17 mouse cellular contexts compared by ENCODE assay signal in genomic region chr5:50033660-50034059, GRCm38 (mm10). TPM values are rescaled to one million over a fixed set of nuclear protein-coding genes. Genes with fewer than 3 reads are reported as not detected.
DNase-seq lines count a peak whose midpoint lies in the region; ATAC-seq and TF ChIP-seq lines count a peak whose summit lies in the region.
"Had no signal": no experiment of that assay in that cellular context is flagged by ENCODE, and none has a peak within 500 bp of the region (broad histone marks: within the 10 kb centered on the region; RNA-seq: fewer than 3 reads in every experiment).

No protein-coding gene starts in this region.

- no peak for TF ChIP-seq CTCF in C2C12 (IDR thresholded peaks at IDR 0.05; ENCODE audit: control insufficient read depth, insufficient read depth, insufficient read length)
- no peak for TF ChIP-seq CTCF in embryonic fibroblast, embryonic 13.5 days (IDR thresholded peaks at IDR 0.05; ENCODE audit: borderline replicate concordance, insufficient read depth, low read length)
- no peak for TF ChIP-seq CTCF in hindbrain, postnatal 0 days (IDR thresholded peaks at IDR 0.05; ENCODE audit: low read depth)

- peak overlapping the region; percentile 64 to 83 for H3K27ac ChIP-seq in heart, embryonic 14.5 days (replicated peaks in 1 of 2; ENCODE audit: control insufficient read depth in 1 of 2, insufficient read depth in 1 of 2, low read depth in 2 of 2, low read length in 2 of 2)
- H3K27ac ChIP-seq in kidney, embryonic 15.5 days: peak overlapping the region; percentile 85
- H3K27ac ChIP-seq in embryonic fibroblast, embryonic 13.5 days (ENCODE audit: insufficient read depth, low read length): peak overlapping the region; percentile 83
- H3K27ac ChIP-seq in hindbrain, postnatal 0 days: no peak overlapping the region
- H3K27ac ChIP-seq: hindbrain, embryonic 10.5 days; neural tube, embryonic 12.5 days had no signal

- DNase-seq in heart, adult 8-10 months (ENCODE audit: low spot score): no peak
- no peak for DNase-seq in kidney, adult 11 months
- DNase-seq in hindbrain, postnatal 0 days (ENCODE audit: low spot score): no peak
- DNase-seq: cerebellum, adult 11 months; cerebellum, postnatal 25 days; gastrocnemius, postnatal 25 days; layer of hippocampus, postnatal 36 days; lung, postnatal 36 days; thymus, adult 2 months had no signal

- peak overlapping the region; percentile 29 for H3K4me2 ChIP-seq in heart, embryonic 14.5 days (ENCODE audit: low read length)
- H3K4me2 ChIP-seq in kidney, embryonic 15.5 days: peak overlapping the region; percentile 32
- no peak overlapping the region for H3K4me2 ChIP-seq in hindbrain, postnatal 0 days (ENCODE audit: low read depth, low read length)
- H3K4me2 ChIP-seq: neural tube, embryonic 12.5 days had no signal

- no peak for TF ChIP-seq POLR2A in embryonic fibroblast, embryonic 13.5 days (IDR thresholded peaks at IDR 0.05; ENCODE audit: low read depth, low read length)

- H3K79me2 ChIP-seq in C2C12 (ENCODE audit: control insufficient read depth, insufficient read depth): peaks cover 87% of the 10 kb centered on the region

- peak overlapping the region; percentile 30 for H3ac ChIP-seq in C2C12 (ENCODE audit: control insufficient read depth, insufficient read length, low read depth)

- 77% methylated on average over 9 of the region's 9 CpGs for WGBS in heart, embryonic 14.5 days
- 40% methylated on average over 9 of the region's 9 CpGs for WGBS in kidney, embryonic 15.5 days
- 62% methylated on average over 9 of the region's 9 CpGs for WGBS in hindbrain, postnatal 0 days

- H3K36me3 ChIP-seq in heart, embryonic 14.5 days (ENCODE audit: control insufficient read depth, insufficient read depth, low read length): no peaks in the 10 kb centered on the region
- H3K36me3 ChIP-seq in kidney, embryonic 15.5 days: no peaks in the 10 kb centered on the region
- H3K36me3 ChIP-seq in C2C12 (ENCODE audit: control insufficient read depth, insufficient read depth): no peaks in the 10 kb centered on the region
- no peaks in the 10 kb centered on the region for H3K36me3 ChIP-seq in hindbrain, postnatal 0 days (ENCODE audit: insufficient read depth, low read length)
- H3K36me3 ChIP-seq: hindbrain, embryonic 10.5 days; neural tube, embryonic 12.5 days had no signal

- H3K4me1 ChIP-seq in heart, embryonic 14.5 days (ENCODE audit: control insufficient read depth in 2 of 2, insufficient read depth in 2 of 2, low read length in 2 of 2): peaks cover 13 to 36% of the 10 kb centered on the region in 2 experiments
- H3K4me1 ChIP-seq in kidney, embryonic 15.5 days: peaks cover 65% of the 10 kb centered on the region
- peaks cover 12% of the 10 kb centered on the region for H3K4me1 ChIP-seq in embryonic fibroblast, embryonic 13.5 days (ENCODE audit: control insufficient read depth, insufficient read depth, low read length)
- 0 out of 2 replicates have a peak, but pooled peaks cover 3% of the 10 kb centered on the region for H3K4me1 ChIP-seq in hindbrain, postnatal 0 days (ENCODE audit: insufficient read depth, low read length)

- no peaks in the 10 kb centered on the region for H3K9me3 ChIP-seq in heart, embryonic 14.5 days (ENCODE audit: control insufficient read depth, low read length)
- no peaks in the 10 kb centered on the region for H3K9me3 ChIP-seq in kidney, embryonic 15.5 days (replicated peaks)
- no peaks in the 10 kb centered on the region for H3K9me3 ChIP-seq in hindbrain, postnatal 0 days (ENCODE audit: low read length)
- H3K9me3 ChIP-seq: hindbrain, embryonic 10.5 days; neural tube, embryonic 12.5 days had no signal

- ATAC-seq in heart, embryonic 14.5 days (ENCODE audit: insufficient number of reproducible peaks, insufficient read depth, low FRiP score, low read depth): no peak
- ATAC-seq in kidney, embryonic 15.5 days (replicated peaks; ENCODE audit: low FRiP score): peak; percentile 68
- ATAC-seq in hindbrain, postnatal 0 days: no peak
- ATAC-seq in monocyte, adult 5-6 weeks (replicated peaks; ENCODE audit: insufficient number of reproducible peaks, low FRiP score, low TSS enrichment, poor library complexity, severe bottlenecking): no peak

- H3K9ac ChIP-seq in heart, embryonic 14.5 days (ENCODE audit: low read length): peak overlapping the region; percentile 9; the same call in 1 of the 2 replicates
- no peak overlapping the region for H3K9ac ChIP-seq in kidney, embryonic 15.5 days
- H3K9ac ChIP-seq in hindbrain, postnatal 0 days (replicated peaks; ENCODE audit: low read length): no peak overlapping the region
- H3K9ac ChIP-seq: neural tube, embryonic 12.5 days had no signal

- no peaks in the 10 kb centered on the region for H3K27me3 ChIP-seq in heart, embryonic 14.5 days (ENCODE audit: control insufficient read depth, insufficient read depth, low read length)
- no peaks in the 10 kb centered on the region for H3K27me3 ChIP-seq in kidney, embryonic 15.5 days
- no peaks in the 10 kb centered on the region for H3K27me3 ChIP-seq in C2C12 (ENCODE audit: control insufficient read depth, insufficient read depth, insufficient read length)
- H3K27me3 ChIP-seq in hindbrain, postnatal 0 days (ENCODE audit: insufficient read depth, low read length): no peaks in the 10 kb centered on the region
- H3K27me3 ChIP-seq: CH12.LX; neural tube, embryonic 12.5 days had no signal

- H3K79me3 ChIP-seq in C2C12 (ENCODE audit: low read depth): peaks cover 49% of the 10 kb centered on the region

- H3K4me3 ChIP-seq in heart, embryonic 14.5 days (ENCODE audit: control insufficient read depth in 1 of 2, insufficient read depth in 1 of 2, low read depth in 1 of 2, low read length in 2 of 2): no peak overlapping the region
- H3K4me3 ChIP-seq in kidney, embryonic 15.5 days (replicated peaks): no peak overlapping the region
- no peak overlapping the region for H3K4me3 ChIP-seq in C2C12 (ENCODE audit: insufficient read depth, poor library complexity, severe bottlenecking)
- no peak overlapping the region for H3K4me3 ChIP-seq in embryonic fibroblast, embryonic 13.5 days (ENCODE audit: insufficient read depth, low read length)
- H3K4me3 ChIP-seq in hindbrain, postnatal 0 days (ENCODE audit: low read length): no peak overlapping the region
- H3K4me3 ChIP-seq: hindbrain, embryonic 10.5 days; neural tube, embryonic 12.5 days had no signal

TF ChIP-seq in C2C12, 6 proteins besides CTCF, POLR2A, EP300 and RAD21:
- no peak for TF ChIP-seq CEBPB (IDR thresholded peaks at IDR 0.05; ENCODE audit: low read depth)
- no peak for TF ChIP-seq MAX (IDR thresholded peaks at IDR 0.05)
- TF ChIP-seq FOSL1 (IDR thresholded peaks at IDR 0.05; ENCODE audit: insufficient read depth, low read length, poor library complexity, severe bottlenecking): no peak
- TF ChIP-seq MYOG (IDR thresholded peaks at IDR 0.05; ENCODE audit: control insufficient read depth, extremely low read depth, insufficient read length): no peak
- TF ChIP-seq USF1 (IDR thresholded peaks at IDR 0.05; ENCODE audit: low read depth): no peak
- TF ChIP-seq MYOD1 (IDR thresholded peaks at IDR 0.05; ENCODE audit: control insufficient read depth, insufficient read length, low read depth): no peak

RNA-seq across cellular contexts. Expression of gene Adgra3, which starts 25.1 kb away (rescaled TPM):
- 21.8 and 23.7 TPM in 2 replicates for polyA plus RNA-seq in heart, embryonic 14.5 days (2014; fragmentation: Nextera tagmentation; extraction: Ambion mirVana)
- total RNA-seq in heart, adult 8-10 months (2022): 10 to 100 TPM; 14.9 to 23.5 (median 18.4) TPM
- 39.3 and 40.1 TPM in 2 replicates for polyA plus RNA-seq in kidney, embryonic 15.5 days (2015; fragmentation: Nextera tagmentation; extraction: Ambion mirVana)
- 28.9 TPM for polyA plus RNA-seq in C2C12 (2012; fragmentation: generic; extraction: Trizol)
- 44.7 and 53.3 TPM in 2 replicates for polyA plus RNA-seq in embryonic fibroblast, embryonic 13.5 days (2011; ENCODE audit: insufficient read length, low read depth, missing spikeins)
- 42.0 and 47.2 TPM in 2 replicates for total RNA-seq in hindbrain, postnatal 0 days (2014; rRNA removed)
- polyA plus RNA-seq in hindbrain, postnatal 0 days (2015; fragmentation: Nextera tagmentation; extraction: Ambion mirVana): 10.9 and 11.4 TPM in 2 replicates
- 0.29 to 1.6 TPM (median 0.85 TPM) in 3 replicates for total RNA-seq in monocyte, adult 5-6 weeks (2017)
- total RNA-seq: CH12.LX had no signal
